Mouse (Mus musculus) G1E (cell line): ENCODE measurements around the gene Ufc1. TPM values are rescaled to one million over a fixed set of nuclear protein-coding genes. Genes with fewer than 3 reads are reported as not detected.
A peak's percentile ranks its signal among the peaks of the same experiment; 100 is the strongest.

Source experiments
- ATAC-seq: 2 replicates; pipeline ENCODE4 v1.8.0; 2016; ENCODE audit warnings: mild to moderate bottlenecking; ENCODE audit not compliant: insufficient number of reproducible peaks, poor library complexity, low FRiP score, severe bottlenecking; ENCODE audit errors: extremely low read depth
- DNase-seq: peaks from one replicate; pipeline ENCODE4 v3.0.0; 2012; ENCODE audit warnings: low spot score
- H3K27me3 ChIP-seq: 2 replicates; pipeline ENCODE4 v1.6.1; 2012; ENCODE audit warnings: mild to moderate bottlenecking, low read length, inconsistent platforms; ENCODE audit not compliant: insufficient read depth
- H3K36me3 ChIP-seq: replicated peaks from 2 replicates; pipeline ENCODE3; 2012; ENCODE audit warnings: mild to moderate bottlenecking, inconsistent platforms
- H3K4me1 ChIP-seq: 2 replicates; pipeline ENCODE4 v1.6.1; 2012; ENCODE audit warnings: low read depth, low read length, inconsistent platforms, mixed read lengths; ENCODE audit not compliant: insufficient read depth
- H3K4me3 ChIP-seq: 2 replicates; pipeline ENCODE4 v1.5.1; 2012; ENCODE audit warnings: low read depth, mild to moderate bottlenecking, inconsistent platforms, low read length, moderate library complexity, mixed read lengths
- H3K9me3 ChIP-seq: replicated peaks from 2 replicates; pipeline ENCODE4 v1.6.1; 2012; ENCODE audit warnings: inconsistent platforms
- CTCF ChIP-seq: IDR thresholded peaks from 2 replicates; pipeline ENCODE4 v1.5.1; 2012; ENCODE audit warnings: low read depth, low read length, inconsistent platforms, mixed read lengths
- GATA1 ChIP-seq: IDR thresholded peaks from 2 replicates; pipeline ENCODE4 v1.6.1; 2012; ENCODE audit warnings: borderline replicate concordance, low read length, inconsistent platforms, mixed read lengths
- GATA2 ChIP-seq: IDR thresholded peaks from 2 replicates; pipeline ENCODE4 v1.6.1; 2012; ENCODE audit warnings: low read depth, low read length, inconsistent platforms, borderline replicate concordance
- POLR2AphosphoS5 ChIP-seq: IDR thresholded peaks from 2 replicates; pipeline ENCODE4 v1.6.1; 2012; ENCODE audit warnings: low read depth, low read length, inconsistent platforms; ENCODE audit not compliant: insufficient replicate concordance
- TAL1 ChIP-seq: conservative IDR thresholded peaks from 2 replicates; pipeline ENCODE4 v1.6.1; 2012; ENCODE audit warnings: low read depth, low read length, inconsistent platforms, mixed read lengths
- polyA plus RNA-seq: library from polyadenylated mRNA; stranded (reverse); fragments of >175 nt; gene quantifications from 2 replicates; pipeline ENCODE4 v1.2.3, GENCODE M21; 2012
- total RNA-seq, 2 experiments: library from RNA; stranded (forward) in 1 of 2; stranded (reverse) in 1 of 2; fragments of 200-1000 nt in 1 of 2; fragments of >200 nt in 1 of 2; fragmentation: Nextera tagmentation in 1 of 2; gene quantifications; 2 replicates each; pipeline ENCODE4 v1.2.3; 2014 to 2017

Gene Ufc1
- total and polyA plus RNA-seq, 3 experiments = 34.3 to 111 (median 47.9) TPM

DNA sequence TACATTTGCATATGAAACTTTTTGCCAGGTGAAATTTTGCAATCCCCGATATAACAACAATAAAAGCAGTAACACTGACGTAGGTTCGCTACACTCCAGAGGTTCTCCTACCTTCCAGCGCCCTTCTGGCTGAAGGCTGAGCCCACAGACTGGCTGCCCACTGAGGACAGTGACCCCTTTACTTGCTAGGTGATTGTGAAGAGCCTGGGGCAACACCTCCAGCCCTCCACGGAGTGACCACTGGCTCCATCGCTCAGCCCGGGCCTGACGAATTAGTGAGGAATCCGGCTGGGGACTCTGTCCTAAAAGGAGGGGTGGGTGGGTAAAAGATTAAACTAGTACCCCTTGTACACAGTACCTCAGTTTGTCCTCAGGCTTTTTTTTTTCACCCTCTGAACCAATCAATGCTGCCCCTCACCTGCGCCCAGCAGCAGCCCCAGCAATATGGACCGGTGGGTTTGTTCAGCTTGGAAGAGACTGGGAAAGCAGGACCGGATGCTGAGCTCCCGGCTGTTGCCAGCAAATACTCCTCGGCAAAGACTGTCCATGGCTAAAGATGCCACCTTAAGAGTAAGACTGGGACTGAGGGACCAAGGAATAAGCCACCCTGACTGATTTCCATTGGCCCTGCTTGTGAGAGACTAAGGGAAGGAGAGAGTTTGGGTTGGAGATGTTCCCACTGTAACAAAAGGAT, 15.7 kb downstream of the Ufc1 start:
- DNase-seq (no peak), ATAC-seq (no peak)
- H3K27me3 ChIP-seq = no peaks in the 10 kb centered on the region
- H3K36me3 ChIP-seq = peaks cover 79% of the 10 kb centered on the region
- peak overlapping the region; percentile 76; the same call in 1 of the 2 replicates for H3K4me3 ChIP-seq
- H3K9me3 ChIP-seq = no peaks in the 10 kb centered on the region
- H3K4me1 ChIP-seq = peaks cover 81% of the 10 kb centered on the region
- TF ChIP-seq POLR2AphosphoS5 = no peak
- TF ChIP-seq TAL1 = no peak
- TF ChIP-seq CTCF = no peak
- no peak for TF ChIP-seq GATA1
- no peak for TF ChIP-seq GATA2

- ATAC-seq (no peak), DNase-seq (no peak)
- Histone ChIP-seq H3K4me3 (no peak overlapping the region; the same call in 1 of the 2 replicates), H3K36me3 (peaks cover 79% of the 10 kb centered on the region), H3K27me3 (no peaks in the 10 kb centered on the region), H3K9me3 (no peaks in the 10 kb centered on the region), H3K4me1 (peaks cover 83% of the 10 kb centered on the region)
- TF ChIP-seq GATA2 (no peak), CTCF (no peak), GATA1 (no peak), TAL1 (no peak), POLR2AphosphoS5 (no peak)
Observed at GRCm38 (mm10) chr1:171278436-171278835, 16.4 kb downstream of the Ufc1 start.

DNA sequence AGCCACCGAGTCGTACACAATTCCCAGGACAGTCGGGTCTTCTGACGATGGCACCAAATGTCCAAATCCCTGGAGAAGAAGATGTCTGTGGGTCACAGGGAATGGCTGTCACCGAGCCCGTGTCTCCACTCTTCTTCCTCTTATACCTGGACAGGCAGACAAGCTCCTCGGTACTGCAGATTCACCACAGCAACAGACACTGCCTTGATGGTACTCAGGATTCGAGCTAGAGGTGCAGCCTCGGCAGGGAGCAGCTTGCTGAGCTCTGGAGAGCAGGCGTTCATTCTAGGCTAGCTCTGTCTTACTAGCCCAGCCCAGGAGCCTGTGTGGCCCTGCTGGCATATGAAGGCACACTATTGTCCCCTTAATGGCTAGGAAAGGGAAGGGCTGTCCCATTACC, 17.1 kb downstream of the Ufc1 start:
- Histone ChIP-seq H3K4me1 (peaks cover 80% of the 10 kb centered on the region), H3K27me3 (no peaks in the 10 kb centered on the region), H3K36me3 (peaks cover 79% of the 10 kb centered on the region), H3K9me3 (no peaks in the 10 kb centered on the region), H3K4me3 (no peak overlapping the region)
- TF ChIP-seq GATA1 (no peak), CTCF (no peak), TAL1 (no peak), GATA2 (no peak), POLR2AphosphoS5 (no peak)
- DNase-seq (no peak), ATAC-seq (no peak)

DNA sequence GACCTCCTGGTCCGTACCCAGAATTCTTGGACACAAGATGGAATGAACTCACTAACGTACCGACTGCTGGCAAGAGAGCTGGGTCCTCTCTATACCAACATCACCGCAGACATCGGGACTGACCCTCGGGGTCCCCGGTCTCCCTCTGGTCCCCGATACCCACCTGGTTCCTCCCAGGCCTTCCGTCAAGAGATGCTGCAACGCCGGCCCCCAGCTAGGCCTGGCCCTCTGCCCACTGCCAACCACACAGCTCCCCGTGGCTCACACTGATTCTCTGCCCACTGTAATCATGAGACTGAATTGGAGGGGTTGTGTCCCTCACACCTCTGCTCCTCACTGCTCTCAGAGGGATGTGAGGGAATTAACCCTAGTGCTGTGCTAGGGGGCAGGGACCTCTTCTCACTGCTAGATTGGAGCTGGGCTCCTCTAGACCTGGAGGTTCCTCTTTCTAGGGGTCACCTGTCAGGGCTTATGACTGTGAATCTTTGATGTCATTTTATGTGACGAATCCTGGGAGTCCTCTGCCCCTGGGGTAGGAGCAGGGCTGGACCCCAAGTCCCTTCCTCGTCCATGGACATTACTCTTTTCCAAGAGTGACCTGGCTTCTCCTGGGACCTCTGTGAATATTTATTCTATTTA, 18.6 kb downstream of the Ufc1 start:
- Histone ChIP-seq H3K4me1 (peaks cover 85% of the 10 kb centered on the region), H3K36me3 (peaks cover 83% of the 10 kb centered on the region), H3K4me3 (peak overlapping the region; percentile 43; the same call in 1 of the 2 replicates), H3K9me3 (no peaks in the 10 kb centered on the region), H3K27me3 (no peaks in the 10 kb centered on the region)
- DNase-seq (peak; percentile 26), ATAC-seq (no peak)
- no peak for TF ChIP-seq POLR2AphosphoS5
- TF ChIP-seq TAL1 = no peak
- TF ChIP-seq GATA1 = no peak
- TF ChIP-seq GATA2 = no peak
- no peak for TF ChIP-seq CTCF

- Histone ChIP-seq H3K36me3 (peaks cover 83% of the 10 kb centered on the region), H3K4me1 (peaks cover 89% of the 10 kb centered on the region), H3K4me3 (no peak overlapping the region), H3K9me3 (no peaks in the 10 kb centered on the region), H3K27me3 (no peaks in the 10 kb centered on the region)
- no peak for TF ChIP-seq POLR2AphosphoS5
- no peak for ATAC-seq
- no peak for DNase-seq
Observed at GRCm38 (mm10) chr1:171275144-171275734, 19.6 kb downstream of the Ufc1 start.

GRCm38 (mm10) chr1:171274171-171274570, 20.7 kb downstream of the Ufc1 start:
- no peaks in the 10 kb centered on the region for H3K9me3 ChIP-seq
- ATAC-seq (no peak), DNase-seq (no peak)
- no peaks in the 10 kb centered on the region for H3K27me3 ChIP-seq
- no peak overlapping the region for H3K4me3 ChIP-seq
- peaks cover 87% of the 10 kb centered on the region for H3K4me1 ChIP-seq
- H3K36me3 ChIP-seq = peaks cover 77% of the 10 kb centered on the region
- TF ChIP-seq CTCF (no peak), POLR2AphosphoS5 (no peak), GATA2 (no peak), GATA1 (no peak), TAL1 (no peak)
